Mouse (Mus musculus): ENCODE measurements around the gene Wnt10b.

Wnt10b gene

DNA sequence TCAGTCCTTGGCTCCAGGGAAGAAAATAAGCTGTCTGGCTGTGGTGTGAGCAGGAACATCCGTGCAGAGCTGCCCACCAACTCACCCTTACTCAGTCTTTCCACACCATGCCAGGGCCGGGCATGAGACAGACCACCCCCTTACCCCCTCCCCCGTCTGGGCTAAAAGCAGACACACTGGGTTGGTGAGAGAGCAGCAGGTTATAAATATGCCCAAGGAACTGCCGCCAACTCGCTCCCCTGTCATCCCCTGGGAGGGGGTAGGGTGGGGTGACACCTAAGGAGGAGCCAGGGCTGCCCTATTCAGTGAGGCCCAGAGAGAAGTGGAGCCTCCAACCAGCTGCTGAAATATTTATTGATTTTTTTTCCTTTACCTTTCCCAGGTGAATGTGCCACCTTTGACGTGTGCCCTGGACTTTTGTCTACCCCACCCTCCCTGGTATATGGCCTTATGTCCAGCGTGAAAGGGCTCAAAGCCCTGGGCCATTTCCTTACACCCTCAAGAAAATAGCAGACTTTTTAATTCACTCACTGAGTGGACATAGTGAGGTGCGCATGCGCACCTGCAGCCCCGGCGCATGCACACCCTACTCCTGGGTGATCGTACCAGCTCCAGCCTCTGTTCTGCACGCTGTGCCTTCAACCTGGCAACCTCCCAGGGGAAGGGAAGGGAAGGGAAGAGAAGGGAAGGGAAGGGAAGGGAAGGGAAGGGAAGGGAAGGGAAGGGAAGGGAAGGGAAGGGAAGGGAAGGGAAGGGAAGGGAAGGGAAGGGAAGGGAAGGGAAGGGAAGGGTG is 19.0 kb upstream of the Wnt10b start:
- DNase-seq: no peak

DNA sequence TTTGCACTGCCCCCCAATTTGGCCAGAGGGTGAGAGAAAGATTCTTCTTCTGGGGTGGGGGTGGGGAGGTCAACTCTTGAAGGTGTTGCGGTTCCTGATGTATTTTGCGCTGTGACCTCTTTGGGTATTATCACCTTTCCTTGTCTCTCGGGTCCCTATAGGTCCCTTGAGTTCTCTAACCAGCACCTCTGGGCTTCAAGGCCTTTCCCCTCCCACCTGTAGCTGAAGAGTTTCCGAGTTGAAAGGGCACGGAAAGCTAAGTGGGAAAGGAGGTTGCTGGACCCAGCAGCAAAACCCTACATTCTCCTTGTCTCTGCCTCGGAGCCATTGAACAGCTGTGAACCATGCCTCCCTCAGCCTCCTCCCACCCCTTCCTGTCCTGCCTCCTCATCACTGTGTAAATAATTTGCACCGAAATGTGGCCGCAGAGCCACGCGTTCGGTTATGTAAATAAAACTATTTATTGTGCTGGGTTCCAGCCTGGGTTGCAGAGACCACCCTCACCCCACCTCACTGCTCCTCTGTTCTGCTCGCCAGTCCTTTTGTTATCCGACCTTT is 15.3 kb upstream of the Wnt10b start:
- no peak for DNase-seq

DNA sequence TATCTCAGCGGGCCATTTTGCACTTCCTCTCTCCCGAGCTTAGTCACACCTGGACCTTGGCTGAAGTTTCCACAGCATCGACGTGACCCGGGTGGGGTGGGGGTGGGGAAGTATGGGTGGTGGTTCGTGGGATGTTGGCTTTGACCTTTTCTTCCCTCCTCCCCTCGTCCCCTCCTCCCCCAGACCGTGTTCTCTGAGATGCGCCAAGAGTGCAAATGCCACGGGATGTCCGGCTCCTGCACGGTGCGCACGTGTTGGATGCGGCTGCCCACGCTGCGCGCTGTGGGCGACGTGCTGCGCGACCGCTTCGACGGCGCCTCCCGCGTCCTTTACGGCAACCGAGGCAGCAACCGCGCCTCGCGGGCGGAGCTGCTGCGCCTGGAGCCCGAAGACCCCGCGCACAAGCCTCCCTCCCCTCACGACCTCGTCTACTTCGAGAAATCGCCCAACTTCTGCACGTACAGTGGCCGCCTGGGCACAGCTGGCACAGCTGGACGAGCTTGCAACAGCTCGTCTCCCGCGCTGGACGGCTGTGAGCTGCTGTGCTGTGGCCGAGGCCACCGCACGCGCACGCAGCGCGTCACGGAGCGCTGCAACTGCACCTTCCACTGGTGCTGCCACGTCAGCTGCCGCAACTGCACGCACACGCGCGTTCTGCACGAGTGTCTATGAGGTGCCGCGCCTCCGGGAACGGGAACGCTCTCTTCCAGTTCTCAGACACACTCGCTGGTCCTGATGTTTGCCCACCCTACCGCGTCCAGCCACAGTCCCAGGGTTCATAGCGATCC is 14.5 kb upstream of the Wnt10b start:
- DNase-seq: no peak

DNA sequence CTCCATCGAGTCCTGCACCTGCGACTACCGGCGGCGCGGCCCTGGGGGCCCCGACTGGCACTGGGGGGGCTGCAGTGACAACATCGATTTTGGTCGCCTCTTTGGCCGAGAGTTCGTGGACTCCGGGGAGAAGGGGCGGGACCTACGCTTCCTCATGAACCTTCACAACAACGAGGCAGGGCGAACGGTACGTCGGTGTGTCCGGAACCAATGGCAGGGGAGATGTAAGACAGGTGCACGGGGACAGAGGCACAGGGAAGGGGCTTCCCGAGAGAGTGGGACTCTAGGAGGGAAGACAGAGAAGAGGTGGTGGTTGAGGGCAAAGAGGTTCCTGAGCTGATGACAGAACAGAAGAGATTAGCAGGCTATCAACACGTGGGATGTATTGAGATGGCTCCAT is 13.8 kb upstream of the Wnt10b start:
- no peak for DNase-seq

DNA sequence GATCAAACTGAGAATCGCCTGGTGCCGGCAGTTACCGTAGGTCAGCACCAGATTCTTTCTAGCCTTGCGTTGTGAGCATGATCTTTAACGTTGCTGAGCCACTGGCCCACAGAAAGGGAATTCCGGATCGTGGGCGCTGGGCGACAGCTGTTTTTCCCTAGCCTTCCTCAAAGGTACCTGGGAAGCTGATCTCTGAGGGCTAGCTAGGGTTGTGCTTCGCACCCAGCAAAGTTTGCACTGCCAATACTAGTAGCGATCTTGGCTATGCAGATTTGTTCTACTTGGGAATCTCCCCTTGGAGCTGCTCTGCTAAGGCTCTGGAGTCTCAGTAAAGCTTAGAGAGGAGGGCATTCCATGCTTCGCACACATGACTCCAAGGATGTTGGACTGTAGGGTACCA is 13.3 kb upstream of the Wnt10b start:
- DNase-seq: no peak

DNA sequence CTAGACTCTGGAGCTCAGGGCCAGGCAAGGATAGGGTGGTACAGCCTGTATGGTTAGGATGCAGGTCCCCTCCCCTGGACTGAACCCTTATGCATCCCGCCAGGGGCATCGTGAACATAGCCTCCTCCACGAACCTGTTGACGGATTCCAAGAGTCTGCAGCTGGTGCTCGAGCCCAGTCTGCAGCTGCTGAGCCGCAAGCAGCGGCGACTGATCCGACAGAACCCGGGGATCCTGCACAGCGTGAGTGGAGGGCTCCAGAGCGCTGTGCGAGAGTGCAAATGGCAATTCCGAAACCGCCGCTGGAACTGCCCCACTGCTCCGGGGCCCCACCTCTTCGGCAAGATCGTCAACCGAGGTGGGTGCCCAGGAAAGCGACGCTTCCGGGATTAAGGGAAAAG is 12.8 kb upstream of the Wnt10b start:
- no peak for DNase-seq

DNA sequence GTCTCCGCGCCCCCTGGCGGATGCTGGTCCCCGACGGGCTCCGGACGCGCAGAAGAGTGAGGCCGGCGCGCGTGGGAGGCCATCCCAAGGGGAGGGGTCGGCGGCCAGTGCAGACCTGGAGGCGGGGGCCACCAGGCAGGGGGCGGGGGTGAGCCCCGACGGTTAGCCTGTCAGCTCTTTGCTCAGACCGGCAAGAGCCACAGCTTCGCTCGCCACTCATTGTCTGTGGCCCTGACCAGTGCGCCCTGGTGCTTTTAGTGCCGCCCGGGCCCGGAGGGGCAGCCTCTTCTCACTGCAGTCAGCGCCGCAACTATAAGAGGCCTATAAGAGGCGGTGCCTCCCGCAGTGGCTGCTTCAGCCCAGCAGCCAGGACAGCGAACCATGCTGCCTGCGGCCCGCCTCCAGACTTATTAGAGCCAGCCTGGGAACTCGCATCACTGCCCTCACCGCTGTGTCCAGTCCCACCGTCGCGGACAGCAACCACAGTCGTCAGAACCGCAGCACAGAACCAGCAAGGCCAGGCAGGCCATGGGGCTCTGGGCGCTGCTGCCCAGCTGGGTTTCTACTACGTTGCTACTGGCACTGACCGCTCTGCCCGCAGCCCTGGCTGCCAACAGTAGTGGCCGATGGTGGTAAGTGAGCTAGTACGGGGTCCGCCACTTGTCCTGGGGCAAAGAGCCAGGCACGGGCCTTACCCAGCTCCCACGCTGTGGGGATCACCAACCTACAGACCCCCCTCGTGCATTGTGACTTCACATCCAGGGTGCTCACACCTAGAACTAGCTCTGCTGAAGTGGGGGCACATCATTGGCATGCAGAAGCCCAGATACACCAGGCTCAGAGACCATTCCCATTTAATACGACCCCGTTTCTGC is 11.9 kb upstream of the Wnt10b start, which contains the start of gene Wnt1:
Wnt1 (plus strand) TSS at position 197 of the 875 bp plus-strand sequence.
- DNase-seq: no peak

DNA sequence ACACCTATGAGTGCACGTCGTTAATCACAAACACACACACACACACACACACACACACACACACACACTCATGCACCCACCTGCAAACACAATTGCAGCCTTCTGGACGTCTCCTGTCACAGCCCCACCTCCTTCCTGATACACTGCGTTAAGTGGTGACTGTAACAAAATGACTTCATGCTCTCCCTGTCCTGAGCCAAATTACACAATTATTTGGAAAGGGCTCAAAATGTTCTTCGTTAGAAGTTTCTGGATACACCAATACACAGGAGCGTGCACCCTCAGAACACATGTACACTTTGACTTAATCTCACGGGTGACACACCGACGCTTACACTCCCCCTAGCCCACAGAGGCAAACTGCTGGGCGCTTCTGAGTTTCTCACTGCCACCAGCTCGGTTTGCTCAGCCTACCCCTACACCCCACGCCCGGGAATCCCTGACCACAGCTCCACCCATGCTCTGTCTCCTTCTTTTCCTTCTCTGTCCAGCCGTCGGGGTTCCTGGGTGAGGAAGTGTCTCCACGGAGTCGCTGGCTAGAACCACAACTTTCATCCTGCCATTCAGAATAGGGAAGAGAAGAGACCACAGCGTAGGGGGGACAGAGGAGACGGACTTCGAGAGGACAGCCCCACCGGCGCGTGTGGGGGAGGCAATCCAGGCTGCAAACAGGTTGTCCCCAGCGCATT is 11.2 kb upstream of the Wnt10b start:
- no peak for DNase-seq

DNA sequence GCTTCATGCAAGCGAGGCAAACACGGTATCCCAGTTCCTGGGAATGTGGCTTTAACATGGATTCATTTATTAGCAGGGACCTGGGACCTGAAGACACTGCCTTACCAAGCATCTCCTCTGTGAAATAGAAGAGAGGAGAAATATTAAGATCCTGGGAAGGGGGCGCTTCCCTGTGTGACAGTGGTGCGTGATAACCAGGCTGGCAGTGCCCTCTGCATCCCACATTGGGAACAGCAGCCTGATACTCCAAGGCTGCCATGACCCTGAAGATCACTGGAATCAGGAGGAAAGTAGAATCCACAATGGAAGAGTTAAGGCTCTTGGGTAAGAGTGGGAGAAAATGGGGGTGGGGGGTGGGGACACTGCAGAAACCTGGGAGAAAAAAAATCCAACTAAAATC is 10.0 kb upstream of the Wnt10b start:
- no peak for DNase-seq

DNA sequence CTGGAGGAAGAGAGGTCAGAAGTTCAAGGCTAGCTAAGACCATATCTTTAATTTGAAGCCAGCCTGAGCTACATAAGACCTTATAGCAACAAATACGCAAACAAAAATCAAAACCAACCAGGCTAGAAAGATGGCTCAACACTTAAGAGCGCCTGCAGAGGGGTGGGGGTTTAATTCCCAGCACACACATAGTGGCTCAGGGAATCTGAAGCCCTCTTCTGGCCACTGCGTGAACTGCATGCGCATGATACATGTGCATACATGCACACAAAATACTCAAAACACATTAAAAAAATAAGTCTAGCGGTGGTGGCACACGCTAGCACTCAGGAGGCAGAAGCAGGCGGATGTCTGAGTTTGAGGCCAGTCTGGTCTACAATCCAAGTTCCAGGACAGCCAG is 7.8 kb upstream of the Wnt10b start:
- no peak for DNase-seq

DNA sequence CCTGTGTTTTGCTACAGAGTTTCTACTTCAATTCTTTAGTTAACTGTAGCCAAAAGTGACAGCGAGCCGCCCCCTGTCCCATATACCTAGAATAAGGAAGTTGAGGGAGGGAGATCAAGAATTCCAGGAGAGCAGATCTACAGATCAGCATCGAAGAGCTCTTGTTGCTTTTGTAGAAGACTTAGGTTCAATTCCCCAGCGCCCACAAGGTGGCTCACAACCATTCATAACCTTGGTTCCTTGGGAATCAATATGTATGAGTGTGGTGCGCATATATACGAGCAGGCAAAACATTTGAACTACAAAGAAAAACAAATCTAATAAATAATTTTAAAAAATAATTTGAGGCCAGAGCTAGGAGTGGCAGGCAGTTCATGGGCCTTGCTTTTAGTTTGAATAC is 3.2 kb upstream of the Wnt10b start:
- DNase-seq: no peak

DNA sequence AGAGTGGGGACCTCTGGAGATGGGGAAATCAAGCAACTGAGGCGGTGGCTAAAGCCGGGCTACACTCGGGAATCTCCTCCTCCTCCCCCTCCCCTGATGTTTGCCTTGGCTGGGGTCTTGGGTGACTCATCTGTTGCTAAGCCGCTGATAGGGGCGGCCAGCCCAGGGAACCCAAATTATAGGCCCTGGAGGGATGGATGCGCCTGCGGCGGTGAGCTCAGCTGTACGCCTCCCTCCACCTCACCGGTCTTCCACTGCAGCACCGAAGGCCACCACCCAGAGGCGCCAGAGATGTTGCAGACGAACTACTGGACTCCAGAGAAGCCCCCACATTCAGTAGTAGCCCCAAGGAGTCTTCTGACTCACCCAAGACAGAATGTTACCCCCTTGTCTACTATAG is 2.6 kb upstream of the Wnt10b start:
- no peak for DNase-seq

DNA sequence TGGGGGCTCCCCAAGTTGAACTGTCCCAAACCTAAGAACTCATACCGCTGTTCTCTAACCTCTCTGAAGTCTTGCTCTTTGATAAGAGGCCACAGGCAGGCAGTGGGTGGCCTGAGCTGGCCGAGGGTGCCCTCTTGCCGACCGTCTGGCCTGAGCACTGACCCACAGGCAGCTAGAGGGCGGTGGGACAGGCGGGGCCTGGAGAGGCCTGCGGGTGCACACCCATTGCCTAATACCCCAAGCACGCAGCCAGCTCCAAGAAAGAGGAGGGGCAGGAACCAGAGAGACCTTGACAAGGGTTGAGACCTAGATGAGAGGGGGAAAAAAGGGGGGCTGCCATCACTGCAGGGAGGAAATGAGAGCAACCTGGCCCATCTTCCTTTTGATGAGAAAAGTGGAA is 2.1 kb upstream of the Wnt10b start:
- no peak for DNase-seq

DNA sequence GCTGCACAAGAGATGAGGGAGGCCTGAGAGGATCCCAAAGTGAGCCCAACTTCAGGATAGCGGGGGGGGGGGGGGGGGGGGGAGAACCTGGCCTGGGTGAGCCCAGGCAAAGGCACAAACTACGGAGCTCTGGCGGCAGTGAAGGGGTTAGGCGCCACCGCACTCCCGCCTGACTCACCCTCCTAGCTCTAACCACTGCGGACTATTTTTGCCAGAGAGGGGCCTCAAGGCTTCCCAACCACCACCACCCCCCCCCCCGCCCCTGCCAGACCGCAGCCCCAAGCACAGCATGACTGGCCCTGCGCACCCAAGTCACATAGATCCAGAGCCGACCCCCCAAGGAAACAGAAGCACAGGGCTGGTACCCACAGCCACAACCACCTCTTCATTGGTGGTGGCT is 856 bp upstream of the Wnt10b start:
- DNase-seq: no peak

DNA sequence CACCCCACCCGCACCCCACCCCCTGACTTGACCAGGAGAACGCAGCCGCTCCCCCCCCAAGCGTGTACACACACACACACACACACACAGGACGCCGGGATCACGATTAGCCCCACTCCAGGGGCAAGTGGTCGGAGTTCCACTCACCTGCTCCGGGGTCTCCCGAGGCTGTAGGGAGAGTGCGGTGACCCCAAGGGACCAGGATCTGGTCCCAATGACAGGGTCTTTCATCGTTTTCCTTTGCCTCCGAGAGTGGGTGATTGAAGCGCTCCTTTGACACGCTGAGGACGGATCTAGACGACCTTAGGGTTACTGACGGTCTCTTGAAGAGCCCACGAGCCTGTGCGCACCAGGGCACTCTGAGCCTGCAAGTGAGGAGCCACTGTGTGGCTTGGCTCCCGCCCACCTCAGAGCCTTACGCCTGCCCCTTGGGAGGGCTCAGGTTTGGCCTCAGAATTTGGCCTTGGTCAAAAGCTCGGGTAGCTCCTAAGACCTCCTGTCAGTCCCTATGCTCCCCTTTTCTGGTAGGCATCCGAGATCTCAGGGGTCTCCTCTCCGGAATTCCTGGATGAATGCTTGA is 331 bp upstream of the Wnt10b start:
- no peak for DNase-seq

DNA sequence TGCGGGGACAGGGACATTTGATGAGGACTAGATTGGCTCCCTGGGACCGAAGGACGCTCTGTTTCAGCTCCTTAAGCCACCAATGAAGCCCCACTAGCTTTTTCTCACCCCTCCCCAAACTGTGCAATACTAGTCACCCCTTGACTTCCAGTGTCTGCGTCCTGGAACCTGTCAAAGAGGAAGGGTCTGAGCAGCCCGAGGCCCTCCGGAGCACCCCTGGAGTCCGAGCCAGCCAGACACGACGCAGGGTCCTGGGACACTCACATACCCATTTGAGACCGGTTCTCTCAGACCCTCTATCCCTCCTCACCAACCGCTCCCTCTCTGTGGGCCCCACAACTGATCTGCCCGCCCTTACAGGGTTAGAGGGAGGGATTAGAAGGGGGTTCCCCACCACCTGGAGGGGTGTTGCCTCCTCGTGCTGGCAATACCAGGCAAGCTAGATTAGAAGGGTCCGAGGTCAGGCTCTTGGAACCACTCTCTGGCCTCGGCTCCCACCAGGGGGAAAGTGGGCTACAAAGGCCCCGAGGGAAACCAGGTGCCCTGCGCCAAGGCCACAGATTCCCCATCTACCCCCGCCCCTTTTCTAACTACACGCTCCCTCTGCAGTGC is 839 bp downstream of the Wnt10b start:
- DNase-seq: no peak

DNA sequence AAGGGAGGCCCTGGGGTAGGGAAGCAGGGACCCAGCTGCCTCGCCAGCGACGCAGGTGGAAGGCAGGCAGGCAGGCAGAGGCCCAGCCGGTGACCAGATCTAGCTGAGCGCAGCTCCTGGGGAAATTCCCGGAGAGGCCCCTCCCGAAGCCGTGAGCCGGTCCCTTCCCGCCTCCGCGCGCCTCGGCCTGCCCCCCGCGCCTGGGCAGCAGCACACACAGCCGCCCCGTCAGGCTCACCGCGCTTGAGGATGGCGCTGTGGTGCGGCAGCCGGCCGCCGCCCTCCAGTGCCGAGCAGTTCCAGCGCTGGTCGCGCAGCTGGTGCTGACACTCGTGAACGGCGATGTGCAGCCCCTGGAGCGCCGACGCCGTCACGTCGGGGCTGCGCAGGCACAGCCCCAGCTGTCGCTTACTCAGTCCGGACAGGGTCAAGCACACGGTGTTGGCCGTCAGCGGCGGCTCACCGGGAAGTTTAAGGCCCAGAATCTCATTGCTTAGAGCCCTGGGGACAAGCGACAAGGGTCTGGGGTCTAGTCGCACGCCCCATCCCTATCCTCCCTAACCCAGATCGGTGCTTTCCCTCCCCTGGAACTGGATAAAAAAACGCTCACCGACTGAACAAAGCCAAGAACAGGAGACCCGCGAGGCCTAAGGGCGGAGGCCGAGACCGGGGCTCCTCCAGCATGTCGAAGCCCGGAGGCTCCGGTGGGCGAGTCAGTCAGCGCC is 1.5 kb downstream of the Wnt10b start:
- DNase-seq: no peak

DNA sequence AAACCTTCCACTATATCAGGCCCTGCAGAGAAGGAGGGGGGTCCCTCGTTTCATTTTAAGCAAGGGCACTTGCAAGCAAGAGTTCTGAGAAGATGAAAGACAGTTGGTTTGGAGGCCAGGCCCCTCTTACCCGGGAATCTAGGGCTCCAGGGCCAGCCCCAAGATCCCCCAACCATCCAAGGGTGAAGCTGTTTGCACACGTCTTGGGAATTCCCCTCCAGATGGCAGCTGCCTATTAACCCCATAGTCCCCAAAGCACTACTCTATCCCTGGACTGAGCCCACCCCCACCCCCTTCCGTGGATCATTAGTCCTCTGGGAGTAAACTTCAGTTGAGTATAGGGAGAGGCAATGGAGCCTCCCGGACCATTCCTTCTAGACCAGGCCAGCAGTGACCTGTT is 2.4 kb downstream of the Wnt10b start:
- no peak for DNase-seq

DNA sequence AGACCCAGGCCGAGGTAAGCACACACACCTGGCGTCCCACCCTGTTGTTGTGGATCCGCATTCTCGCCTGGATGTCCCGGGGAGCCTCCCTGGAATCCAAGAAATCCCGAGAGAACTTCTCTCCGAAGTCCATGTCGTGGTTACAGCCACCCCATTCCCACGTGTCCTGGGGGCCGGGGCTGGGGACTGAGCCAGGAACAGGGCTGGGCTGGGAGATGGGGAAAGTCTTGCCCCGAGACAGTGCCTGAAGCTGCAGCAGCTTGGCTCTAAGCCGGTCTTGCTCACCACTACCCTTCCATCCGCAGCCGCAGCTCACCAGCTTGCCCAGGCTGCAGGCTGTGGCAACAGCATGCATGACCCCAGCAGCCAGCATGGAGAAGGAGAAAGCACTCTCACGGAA is 3.9 kb downstream of the Wnt10b start:
- no peak for DNase-seq

DNA sequence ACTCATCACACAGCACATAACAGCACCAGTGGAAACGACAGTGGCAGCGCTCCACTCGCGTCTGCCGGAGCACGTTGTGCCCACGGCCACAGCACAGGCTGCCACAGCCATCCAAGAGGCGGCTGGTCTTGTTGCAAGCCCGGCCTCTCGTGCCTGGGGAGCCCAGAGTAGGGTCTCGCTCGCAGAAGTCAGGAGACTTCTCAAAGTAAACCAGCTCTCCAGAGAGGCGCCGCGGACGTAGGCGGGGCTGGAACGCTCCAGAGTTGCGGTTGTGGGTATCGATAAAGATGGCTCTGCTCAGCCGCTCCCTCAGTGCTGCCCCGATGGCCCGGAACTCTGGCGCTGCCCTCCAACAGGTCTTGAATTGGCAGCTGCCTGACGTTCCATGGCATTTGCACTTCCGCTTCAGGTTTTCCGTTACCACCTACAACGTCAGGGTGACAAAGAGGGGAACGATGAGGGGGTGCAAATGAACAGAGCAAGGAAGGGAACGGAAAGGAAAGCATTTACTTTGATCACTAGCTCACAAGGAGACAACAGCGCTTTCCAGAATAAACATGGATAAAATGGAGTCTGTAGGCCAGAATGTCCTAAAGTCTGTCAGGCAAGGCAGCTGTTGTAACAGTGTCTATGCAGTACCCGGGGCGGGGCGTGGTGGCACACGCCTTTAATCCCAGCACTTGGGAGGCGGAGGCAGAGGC is 5.3 kb downstream of the Wnt10b start:
- DNase-seq: no peak
